Comparison of ENCODE assay signal across 17 mouse cellular contexts in the genomic region with DNA sequence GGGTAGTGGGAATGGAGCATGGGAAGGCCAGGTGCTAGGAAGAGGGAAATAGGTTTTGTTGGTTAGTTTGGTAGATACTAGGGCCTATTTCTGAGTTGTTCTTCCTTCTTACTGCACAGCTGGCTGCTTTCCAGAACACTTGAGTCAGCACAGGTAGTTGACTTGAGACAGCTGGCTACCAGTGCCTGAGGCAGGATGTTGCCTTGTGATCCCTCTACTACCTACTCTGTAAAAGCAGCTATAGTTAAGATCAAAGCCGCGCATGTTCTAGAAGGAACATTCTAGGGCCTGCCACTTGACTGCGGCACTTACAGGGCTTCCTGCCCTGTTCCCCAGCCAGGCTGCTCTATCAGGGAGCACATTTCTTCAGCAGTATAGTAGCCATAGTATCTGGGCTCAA. TPM values are rescaled to one million over a fixed set of nuclear protein-coding genes. Genes with fewer than 3 reads are reported as not detected.
DNase-seq lines count a peak whose midpoint lies in the region; ATAC-seq and TF ChIP-seq lines count a peak whose summit lies in the region.
"Had no signal": no experiment of that assay in that cellular context is flagged by ENCODE, and none has a peak within 500 bp of the region (broad histone marks: within the 10 kb centered on the region; RNA-seq: fewer than 3 reads in every experiment).

No protein-coding gene starts in this region.

- H3K79me2 ChIP-seq in heart, adult 2 months (replicated peaks; ENCODE audit: control insufficient read depth, insufficient read depth, low read length): no peaks in the 10 kb centered on the region

- no peaks in the 10 kb centered on the region for H3K27me3 ChIP-seq in kidney, adult 2 months (replicated peaks; ENCODE audit: control insufficient read depth, insufficient read depth, low read length)
- no peaks in the 10 kb centered on the region for H3K27me3 ChIP-seq in stomach, embryonic 16.5 days (ENCODE audit: control insufficient read depth, insufficient read depth, low read length)
- no peaks in the 10 kb centered on the region for H3K27me3 ChIP-seq in heart, embryonic 11.5 days (ENCODE audit: control insufficient read depth, insufficient read depth, low read length)
- no peaks in the 10 kb centered on the region for H3K27me3 ChIP-seq in heart, adult 2 months (ENCODE audit: control insufficient read depth, insufficient read depth, low read length)
- H3K27me3 ChIP-seq: heart, embryonic 13.5 days; hindbrain, embryonic 13.5 days; neural tube, embryonic 13.5 days; Patski had no signal

- TF ChIP-seq POLR2A in kidney, adult 2 months (IDR thresholded peaks at IDR 0.05; ENCODE audit: low read depth, low read length): no peak
- no peak for TF ChIP-seq POLR2A in heart, adult 2 months (IDR thresholded peaks at IDR 0.05; ENCODE audit: insufficient read depth, low read depth, low read length)

- no peak for TF ChIP-seq EP300 in heart, adult 2 months (IDR thresholded peaks at IDR 0.05; ENCODE audit: insufficient read depth, low read depth, low read length)

- H3K9ac ChIP-seq in stomach, embryonic 16.5 days (ENCODE audit: low read length): peak overlapping the region; percentile 21; the same call in 1 of the 2 replicates
- H3K9ac ChIP-seq in heart, embryonic 11.5 days (ENCODE audit: low read depth, low read length): no peak overlapping the region
- no peak overlapping the region for H3K9ac ChIP-seq in heart, adult 2 months (ENCODE audit: low read depth, low read length)
- H3K9ac ChIP-seq: heart, embryonic 13.5 days; hindbrain, embryonic 13.5 days; liver, embryonic 13.5 days; neural tube, embryonic 13.5 days had no signal

- no peaks in the 10 kb centered on the region for H3K36me3 ChIP-seq in kidney, adult 2 months (ENCODE audit: control insufficient read depth, insufficient read depth, low read length)
- H3K36me3 ChIP-seq in stomach, embryonic 16.5 days (ENCODE audit: control insufficient read depth, insufficient read depth, low read length): no peaks in the 10 kb centered on the region
- no peaks in the 10 kb centered on the region for H3K36me3 ChIP-seq in heart, embryonic 11.5 days (ENCODE audit: control insufficient read depth, insufficient read depth, low read length)
- no peaks in the 10 kb centered on the region for H3K36me3 ChIP-seq in heart, adult 2 months (ENCODE audit: control insufficient read depth, insufficient read depth, low read length)
- H3K36me3 ChIP-seq: heart, embryonic 13.5 days; hindbrain, embryonic 13.5 days; liver, embryonic 13.5 days; midbrain, embryonic 10.5 days; neural tube, embryonic 13.5 days had no signal

- WGBS in kidney, adult 2 months: 63% methylated on average over 3 of the region's 3 CpGs
- WGBS in stomach, embryonic 16.5 days: 69% methylated on average over 3 of the region's 3 CpGs
- WGBS in heart, embryonic 11.5 days (ENCODE audit: insufficient replicate concordance): 80% methylated on average over 3 of the region's 3 CpGs
- 81% methylated on average over 3 of the region's 3 CpGs for WGBS in heart, adult 2 months

- DNase-seq in kidney, adult 2 months: peak; percentile 60
- no peak for DNase-seq in kidney, adult 11 months
- peak; percentile 70 for DNase-seq in CD4-positive helper T cell, adult 2 months (ENCODE audit: low read depth, low spot score)
- no peak for DNase-seq in heart, adult 2 months
- DNase-seq: adrenal gland, adult 2 months; liver, embryonic 13.5 days; right cerebral cortex, adult 18-20 months had no signal

- intact Hi-C loops in heart, adult 2 months (cut with DNase I): no loop called here

- H3K9me3 ChIP-seq in stomach, embryonic 16.5 days (replicated peaks; ENCODE audit: control insufficient read depth, low read length): no peaks in the 10 kb centered on the region
- no peaks in the 10 kb centered on the region for H3K9me3 ChIP-seq in heart, embryonic 11.5 days (replicated peaks; ENCODE audit: control insufficient read depth, low read length)
- H3K9me3 ChIP-seq: heart, embryonic 13.5 days; hindbrain, embryonic 13.5 days; liver, embryonic 13.5 days; midbrain, embryonic 10.5 days; neural tube, embryonic 13.5 days had no signal

- no peak overlapping the region for H3K4me3 ChIP-seq in kidney, adult 2 months (ENCODE audit: insufficient read depth, low read depth, low read length)
- no peak overlapping the region for H3K4me3 ChIP-seq in stomach, embryonic 16.5 days (replicated peaks; ENCODE audit: low read length)
- no peak overlapping the region for H3K4me3 ChIP-seq in heart, embryonic 11.5 days (ENCODE audit: low read depth, low read length)
- no peak overlapping the region for H3K4me3 ChIP-seq in heart, adult 2 months
- H3K4me3 ChIP-seq: heart, embryonic 13.5 days; hindbrain, embryonic 13.5 days; left cerebral cortex, adult 2 months; liver, embryonic 13.5 days; midbrain, embryonic 10.5 days; neural tube, embryonic 13.5 days had no signal

- H3K4me2 ChIP-seq in stomach, embryonic 16.5 days (ENCODE audit: low read depth, low read length): no peak overlapping the region
- no peak overlapping the region for H3K4me2 ChIP-seq in heart, embryonic 11.5 days
- H3K4me2 ChIP-seq: heart, embryonic 13.5 days; hindbrain, embryonic 13.5 days; liver, embryonic 13.5 days; neural tube, embryonic 13.5 days had no signal

- TF ChIP-seq CTCF in kidney, adult 2 months (conservative IDR thresholded peaks at IDR 0.05; ENCODE audit: insufficient read depth, insufficient read length, low read depth, low read length): no peak
- no peak for TF ChIP-seq CTCF in heart, adult 2 months (IDR thresholded peaks at IDR 0.05)

- peaks cover 14% of the 10 kb centered on the region for H3K4me1 ChIP-seq in kidney, adult 2 months (ENCODE audit: control insufficient read depth, insufficient read depth, low read length)
- H3K4me1 ChIP-seq in stomach, embryonic 16.5 days (ENCODE audit: control insufficient read depth, insufficient read depth, low read length): no peaks in the 10 kb centered on the region
- H3K4me1 ChIP-seq in heart, embryonic 11.5 days (ENCODE audit: control insufficient read depth, insufficient read depth, low read length): no peaks in the 10 kb centered on the region
- no peaks in the 10 kb centered on the region for H3K4me1 ChIP-seq in heart, adult 2 months (ENCODE audit: control insufficient read depth, insufficient read depth, low read length)
- H3K4me1 ChIP-seq: hindbrain, embryonic 13.5 days; neural tube, embryonic 13.5 days had no signal

- no peak overlapping the region for H3K27ac ChIP-seq in kidney, adult 2 months (ENCODE audit: insufficient read depth, low read depth, low read length)
- no peak overlapping the region for H3K27ac ChIP-seq in stomach, embryonic 16.5 days (ENCODE audit: low read length)
- no peak overlapping the region for H3K27ac ChIP-seq in heart, embryonic 11.5 days (ENCODE audit: low read depth, low read length)
- H3K27ac ChIP-seq in heart, adult 2 months: no peak overlapping the region
- H3K27ac ChIP-seq: heart, embryonic 13.5 days; hindbrain, embryonic 13.5 days; left cerebral cortex, adult 2 months; liver, embryonic 13.5 days; midbrain, embryonic 10.5 days; neural tube, embryonic 13.5 days had no signal

- peak; percentile 74 for ATAC-seq in inflammation-experienced regulatory T-cells, adult 6 months
- ATAC-seq in stomach, embryonic 16.5 days (ENCODE audit: insufficient read depth, low FRiP score): no peak
- no peak for ATAC-seq in heart, embryonic 11.5 days (replicated peaks; ENCODE audit: insufficient number of reproducible peaks, low FRiP score, low TSS enrichment)
- ATAC-seq in frontal cortex, adult (ENCODE audit: low TSS enrichment): no peak
- ATAC-seq: Patski had no signal

RNA-seq across cellular contexts. Expression of a gene that starts 25.4 kb away (rescaled TPM):
- 6.1 and 8.7 TPM in 2 replicates for polyA plus RNA-seq in kidney, adult 2 months (2012; rRNA removed)
- under 1 TPM in 1 of 3 experiments, not detected in 2; 0.18 TPM for polyA plus RNA-seq in inflammation-experienced regulatory T-cells, adult 6 months (2017; shearing (Covaris generic))
- polyA plus RNA-seq in stomach, embryonic 16.5 days (2015; fragmentation: Nextera tagmentation; extraction: Ambion mirVana): 2.1 and 2.5 TPM in 2 replicates
- polyA plus RNA-seq in heart, embryonic 11.5 days (2014; fragmentation: Nextera tagmentation; extraction: Ambion mirVana): 4.7 TPM in 2 replicates
- total RNA-seq in heart, adult 2 months (2021): 1 to 10 TPM; 7.7 to 9.4 TPM
- polyA plus RNA-seq in heart, adult 2 months (2012; rRNA removed): 12.4 and 15.3 TPM in 2 replicates

RNA-seq across cellular contexts. Expression of a gene that starts 35.4 kb away (rescaled TPM):
- 82.2 and 92.8 TPM in 2 replicates for polyA plus RNA-seq in kidney, adult 2 months (2012; rRNA removed)
- polyA plus RNA-seq in inflammation-experienced regulatory T-cells, adult 6 months (2017; shearing (Covaris generic)): 10 to 100 TPM; 41.4 to 48.1 (median 42.1) TPM
- polyA plus RNA-seq in stomach, embryonic 16.5 days (2015; fragmentation: Nextera tagmentation; extraction: Ambion mirVana): 64.7 and 66.0 TPM in 2 replicates
- 39.0 and 39.9 TPM in 2 replicates for polyA plus RNA-seq in heart, embryonic 11.5 days (2014; fragmentation: Nextera tagmentation; extraction: Ambion mirVana)
- 1 to 10 TPM; 7.1 to 8.7 TPM for total RNA-seq in heart, adult 2 months (2021)
- 35.7 and 37.3 TPM in 2 replicates for polyA plus RNA-seq in heart, adult 2 months (2012; rRNA removed)

Comparison
In these comparisons a context has a peak if more than half of its experiments do, and no peak if none do; other contexts are left out.
1. DNase-seq: peak in kidney, adult 2 months (single experiment) and CD4-positive helper T cell, adult 2 months (single experiment); none in kidney, adult 11 months (single experiment) and heart, adult 2 months (0 of 2).